Mouse (Mus musculus): ENCODE measurements at regions not wholly inside any gene's neighbourhood (a gene's known extent, or its start where the extent isn't known, plus 50 kb on each side); places are given as distances from the start of the nearest gene placed in this dataset.

- DNase-seq, result no peak
These were observed 74.7 kb upstream of the Ccn2 start for GRCm38 (mm10) chr10:24520515-24520914.

GRCm38 (mm10) chr10:24532776-24533175 lies 62.5 kb upstream of the Ccn2 start:
- no peak for DNase-seq

DNA sequence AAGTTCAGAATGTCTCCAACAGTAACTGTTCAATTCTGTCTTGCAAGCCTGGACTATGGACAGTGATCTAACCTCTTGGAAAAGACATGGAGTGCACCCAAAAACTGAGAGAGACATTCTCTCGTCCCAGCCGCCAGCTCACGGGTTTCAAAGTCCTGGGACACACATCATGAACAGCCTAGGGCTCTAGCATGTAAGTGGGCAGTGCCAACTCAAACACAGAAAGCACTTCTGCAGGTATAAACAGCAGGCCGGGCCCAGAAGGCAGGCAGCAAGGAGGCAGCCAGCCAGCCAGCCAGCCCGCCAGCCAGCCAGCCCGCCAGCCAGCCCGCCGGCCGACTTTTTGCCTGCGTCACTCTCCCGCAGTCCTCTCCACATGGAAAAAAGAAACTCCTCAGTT lies 60.3 kb upstream of the Ccn2 start:
- DNase-seq, result no peak

DNA sequence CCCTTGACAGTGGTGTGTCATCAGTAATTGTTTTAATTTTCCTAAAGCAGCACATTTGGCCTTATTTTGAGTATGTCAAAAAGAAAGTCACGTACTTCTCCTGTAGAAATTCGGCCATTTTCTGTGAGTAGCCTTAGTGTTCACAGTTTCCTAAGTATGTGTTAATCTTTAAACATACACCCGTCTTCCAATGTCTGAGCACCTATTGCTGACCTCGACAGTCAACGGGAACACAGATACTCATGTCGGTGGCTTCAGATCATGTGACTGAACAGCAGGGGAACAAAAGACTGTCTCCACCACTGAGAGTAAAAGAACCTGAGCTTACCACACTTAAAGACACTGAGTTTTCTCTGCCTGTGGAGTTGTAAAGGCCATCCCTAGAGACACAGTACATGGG lies 59.8 kb upstream of the Ccn2 start:
- no peak for DNase-seq

DNA sequence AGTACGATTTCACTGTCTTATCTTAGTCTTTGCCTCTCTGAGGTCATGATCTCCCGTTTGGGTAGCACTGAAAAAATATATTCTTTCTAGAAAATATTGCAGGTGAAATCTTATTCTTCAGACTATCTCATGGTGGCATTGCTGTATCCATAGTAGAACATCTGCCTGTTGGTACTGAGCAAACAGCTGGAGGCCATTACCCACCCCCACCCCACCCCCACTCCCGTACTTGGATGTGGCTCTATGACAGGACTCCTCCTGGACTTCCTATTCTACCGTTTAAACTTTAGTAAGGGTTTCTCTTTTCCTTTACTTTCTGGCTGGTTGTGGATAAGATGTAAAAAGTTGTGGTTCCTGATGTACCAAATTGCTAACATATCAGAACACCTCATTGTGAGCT lies 53.3 kb upstream of the Ccn2 start:
- DNase-seq, result no peak

Data from thymus, postnatal 36 days (tissue).